21 mouse cellular contexts compared by ENCODE assay signal in genomic region chr15:85707458-85708030, GRCm38 (mm10). TPM values are rescaled to one million over a fixed set of nuclear protein-coding genes. Genes with fewer than 3 reads are reported as not detected.
DNase-seq lines count a peak whose midpoint lies in the region; ATAC-seq and TF ChIP-seq lines count a peak whose summit lies in the region.
"Had no signal": no experiment of that assay in that cellular context is flagged by ENCODE, and none has a peak within 500 bp of the region (broad histone marks: within the 10 kb centered on the region; RNA-seq: fewer than 3 reads in every experiment).

No protein-coding gene starts in this region.

- no peak overlapping the region for H3K4me2 ChIP-seq in neural tube, embryonic 15.5 days
- H3K4me2 ChIP-seq: heart, embryonic 11.5 days; intestine, embryonic 15.5 days had no signal

- 46% methylated on average over 7 of the region's 7 CpGs for WGBS in cerebellum, adult 2 months
- WGBS in neural tube, embryonic 15.5 days = 78% methylated on average over 7 of the region's 7 CpGs

- no peak for TF ChIP-seq POLR2A in cerebellum, adult 2 months (IDR thresholded peaks at IDR 0.05; ENCODE audit: borderline replicate concordance, insufficient read depth, low read length)

- H3K4me1 ChIP-seq in cerebellum, adult 2 months (ENCODE audit: control insufficient read depth, insufficient read depth, low read length) = peaks cover 45% of the 10 kb centered on the region
- peaks cover 44% of the 10 kb centered on the region for H3K4me1 ChIP-seq in neural tube, embryonic 15.5 days

- H3K4me3 ChIP-seq in cerebellum, adult 2 months (replicated peaks; ENCODE audit: insufficient read depth, low read depth, low read length) = no peak overlapping the region
- H3K4me3 ChIP-seq in left cerebral cortex, adult 2 months = no peak overlapping the region
- H3K4me3 ChIP-seq in neural tube, embryonic 15.5 days (replicated peaks) = no peak overlapping the region
- H3K4me3 ChIP-seq: embryonic facial prominence, embryonic 10.5 days; intestine, embryonic 15.5 days had no signal

- no peaks in the 10 kb centered on the region for H3K27me3 ChIP-seq in cerebellum, adult 2 months (ENCODE audit: control insufficient read depth, insufficient read depth, low read length)
- no peaks in the 10 kb centered on the region for H3K27me3 ChIP-seq in neural tube, embryonic 15.5 days (replicated peaks)
- H3K27me3 ChIP-seq: intestine, embryonic 15.5 days had no signal

- H3K9me3 ChIP-seq in neural tube, embryonic 15.5 days (replicated peaks) = no peaks in the 10 kb centered on the region
- H3K9me3 ChIP-seq: embryonic facial prominence, embryonic 10.5 days; intestine, embryonic 15.5 days had no signal

- no peak overlapping the region for H3K9ac ChIP-seq in neural tube, embryonic 15.5 days (replicated peaks)
- H3K9ac ChIP-seq: intestine, embryonic 15.5 days; liver, postnatal 0 days had no signal

- peak; percentile 20 to 29 for DNase-seq in cerebellum, adult 2 months
- no peak for DNase-seq in cerebellum, adult 18-20 months
- peak; percentile 94 for DNase-seq in heart, adult 11 months
- no peak for DNase-seq in heart, adult 9 months (ENCODE audit: low spot score in 2 of 2)
- no peak for DNase-seq in left cerebral cortex, adult 2 months (ENCODE audit: extremely low spot score in 1 of 2, low spot score in 2 of 2)
- DNase-seq in left cerebral cortex, postnatal 25 days (ENCODE audit: low spot score in 2 of 2) = no peak
- DNase-seq: adrenal gland, adult 8-10 months; gastrocnemius, postnatal 25 days; heart, postnatal 14 days; liver, postnatal 0 days; lung, postnatal 14 days; right cerebral cortex, postnatal 4 days; thymus, postnatal 25 days had no signal

- intact Hi-C loops in left cerebral cortex, adult 2 months (cut with DNase I) = loop anchor here (10.0 kb wide), 1 partner anchor 443 kb away; no protein-coding TSS in a partner anchor
- intact Hi-C loops in left cerebral cortex, postnatal 25 days (cut with DNase I) = loop anchor here (2.0 to 10.0 kb wide), 2 partner anchors 35 to 443 kb away; no protein-coding TSS in a partner anchor

- no peak for TF ChIP-seq CTCF in cerebellum, adult 2 months (IDR thresholded peaks at IDR 0.05; ENCODE audit: borderline replicate concordance, insufficient read depth, low read depth, low read length)
- TF ChIP-seq CTCF in left cerebral cortex, adult 2 months (IDR thresholded peaks at IDR 0.05) = no peak

- ATAC-seq in neural tube, embryonic 15.5 days (ENCODE audit: low FRiP score) = no peak
- ATAC-seq in megakaryocyte progenitor cell, adult 5-6 weeks (replicated peaks; ENCODE audit: poor library complexity) = no peak
- ATAC-seq: forebrain, embryonic 14.5 days; intestine, embryonic 15.5 days; liver, postnatal 0 days had no signal

- peaks cover 46% of the 10 kb centered on the region for H3K36me3 ChIP-seq in neural tube, embryonic 15.5 days
- H3K36me3 ChIP-seq: embryonic facial prominence, embryonic 10.5 days had no signal

- H3K27ac ChIP-seq in cerebellum, adult 2 months (ENCODE audit: insufficient read depth, low read length) = no peak overlapping the region
- H3K27ac ChIP-seq in left cerebral cortex, adult 2 months = peak overlapping the region; percentile 47; the same call in 1 of the 2 replicates
- H3K27ac ChIP-seq in neural tube, embryonic 15.5 days (replicated peaks) = peak overlapping the region; percentile 46; the same call in 1 of the 2 replicates
- H3K27ac ChIP-seq: embryonic facial prominence, embryonic 10.5 days; intestine, embryonic 15.5 days; kidney, postnatal 0 days had no signal

RNA-seq across cellular contexts. Expression of gene Ppara, which starts 27.2 kb away (rescaled TPM):
- 1.1 and 1.5 TPM in 2 replicates for polyA plus RNA-seq in cerebellum, adult 2 months (2012; rRNA removed)
- 1 to 10 TPM; 3.6 TPM for total RNA-seq in left cerebral cortex, adult 2 months (2021)
- 1 to 10 TPM; 3.3 to 4.2 TPM for total RNA-seq in left cerebral cortex, postnatal 25 days (2021)
- 1.5 and 2.0 TPM in 2 replicates for polyA plus RNA-seq in neural tube, embryonic 15.5 days (2015; fragmentation: Nextera tagmentation; extraction: Ambion mirVana)
- total RNA-seq in megakaryocyte progenitor cell, adult 5-6 weeks (2015) = not detected in 2 replicates
- total RNA-seq in megakaryocyte progenitor cell, adult 5-6 weeks (2017) = not detected in 2 replicates
- total RNA-seq: megakaryocyte-erythroid progenitor cell, adult 5-6 weeks had no signal

Comparison
In these comparisons a context has a peak if more than half of its experiments do, and no peak if none do; other contexts are left out.
1. DNase-seq: peak in cerebellum, adult 2 months (2 of 2) and heart, adult 11 months (single experiment); none in cerebellum, adult 18-20 months (0 of 2), heart, adult 9 months (0 of 2), left cerebral cortex, adult 2 months (0 of 2) and left cerebral cortex, postnatal 25 days (0 of 2).
2. RNA of gene Ppara, which starts 27.2 kb away (total RNA-seq): 3.3 to 4.2 TPM in left cerebral cortex, postnatal 25 days and 3.6 TPM in left cerebral cortex, adult 2 months; not detected in megakaryocyte progenitor cell, adult 5-6 weeks; every median in the first group is over 4 times any median in the second.